Mouse (Mus musculus) forebrain, embryonic 11.5 days (tissue): ENCODE measurements around the gene Rara. TPM values are rescaled to one million over a fixed set of nuclear protein-coding genes. Genes with fewer than 3 reads are reported as not detected.

ENCODE experiments used
- ATAC-seq: fragments of 200-750 bp; cut with Nextera tagmentation; replicated peaks from 2 replicates; pipeline ENCODE4 v1.8.0; 2017; ENCODE audit warnings: moderate TSS enrichment; ENCODE audit not compliant: low FRiP score
- DNase-seq: peaks from one replicate; pipeline ENCODE4 v3.0.0-alpha.2; 2017; ENCODE audit warnings: low spot score
- H3K27ac ChIP-seq: fragments of 300-500 bp; sonication (generic); 2 replicates; pipeline ENCODE4 v1.5.1; 2014; ENCODE audit warnings: low read depth, low read length
- H3K27me3 ChIP-seq: fragments of 300-500 bp; sonication (generic); 2 replicates; pipeline ENCODE4 v1.6.1; 2014; ENCODE audit warnings: mild to moderate bottlenecking, low read length, mixed read lengths; ENCODE audit not compliant: control insufficient read depth, insufficient read depth
- H3K36me3 ChIP-seq: fragments of 300-500 bp; sonication (generic); 2 replicates; pipeline ENCODE4 v1.6.1; 2014; ENCODE audit warnings: mild to moderate bottlenecking, low read length, moderate library complexity, mixed read lengths; ENCODE audit not compliant: control insufficient read depth, insufficient read depth
- H3K4me1 ChIP-seq: fragments of 300-500 bp; sonication (generic); replicated peaks from 2 replicates; pipeline ENCODE4 v1.6.1; 2014; ENCODE audit warnings: low read length, mixed read lengths; ENCODE audit not compliant: control insufficient read depth, insufficient read depth
- H3K4me2 ChIP-seq: fragments of 300-500 bp; sonication (generic); 2 replicates; pipeline ENCODE4 v1.6.1; 2014; ENCODE audit warnings: low read depth, mild to moderate bottlenecking, low read length, moderate library complexity, mixed read lengths; ENCODE audit not compliant: severe bottlenecking
- H3K4me3 ChIP-seq: fragments of 300-500 bp; sonication (generic); 2 replicates; pipeline ENCODE4 v1.5.1; 2014; ENCODE audit warnings: low read depth, low read length
- H3K9ac ChIP-seq: fragments of 300-500 bp; sonication (generic); 2 replicates; pipeline ENCODE4 v1.6.1; 2014; ENCODE audit warnings: low read length
- H3K9me3 ChIP-seq: fragments of 300-500 bp; sonication (generic); 2 replicates; pipeline ENCODE4 v1.6.1; 2016; ENCODE audit warnings: low read length, mixed read lengths; ENCODE audit not compliant: control insufficient read depth
- WGBS: fragments of 180-500 bp; shearing (Covaris S2); extraction: QIAGEN DNeasy Blood & Tissue Kit; methylation state at CpG from one replicate; pipeline ENCODE4 v1.1.7; 2014; 5-methylcytosine and 5-hydroxymethylcytosine counted together
- polyA plus RNA-seq: library from polyadenylated mRNA; unstranded; fragments of >200 nt; fragmentation: Nextera tagmentation; extraction: Ambion mirVana; gene quantifications from 2 replicates; pipeline ENCODE4 v1.2.1, GENCODE M21; 2014

Gene Rara
- polyA plus RNA-seq, 1 experiment from 2014 or later, result 23.3 TPM

DNA sequence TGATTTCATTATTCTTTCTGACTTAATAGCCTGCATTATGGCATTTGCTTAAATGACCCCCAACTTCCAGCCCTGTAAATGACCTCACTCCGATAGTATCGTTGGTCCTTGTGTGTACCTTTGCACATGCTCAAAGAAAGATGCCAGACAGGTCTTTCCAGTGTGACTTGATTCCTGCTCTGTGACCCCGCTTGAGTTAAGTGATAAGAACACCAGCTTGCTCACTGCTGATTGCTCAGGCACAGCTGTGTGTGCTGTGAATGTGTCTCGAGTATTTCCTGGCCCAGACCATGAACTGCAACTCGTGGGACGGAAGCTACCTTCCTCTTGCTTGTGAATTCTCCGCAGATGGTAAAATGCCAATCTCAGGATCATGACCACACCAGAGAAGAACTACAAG, 22.6 kb upstream of the Rara start:
- H3K4me1 ChIP-seq, result peaks cover 16% of the 10 kb centered on the region

DNA sequence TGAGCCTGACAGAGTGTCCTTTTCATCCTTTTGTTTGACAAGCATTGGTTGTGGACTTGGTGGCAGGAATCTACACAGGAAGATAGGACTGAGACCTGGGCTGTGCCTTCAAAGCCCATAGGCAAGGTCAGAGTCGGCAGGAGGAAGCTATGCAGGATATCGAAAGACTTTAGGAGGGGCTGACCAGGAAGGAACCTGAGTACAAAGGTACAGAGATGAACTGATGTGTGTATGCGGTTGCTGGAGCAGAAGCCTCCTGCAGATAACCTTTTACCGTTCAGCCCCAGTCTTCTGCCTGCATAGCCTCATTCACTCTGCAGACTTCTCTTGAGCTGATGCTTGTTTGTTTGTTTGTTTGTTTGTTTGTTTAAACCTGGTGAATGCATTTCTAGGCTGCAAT, 22.0 kb upstream of the Rara start:
- ATAC-seq (no peak), DNase-seq (no peak)
- H3K4me3 ChIP-seq, result no peak overlapping the region
- no peak overlapping the region for H3K27ac ChIP-seq
- H3K4me1 ChIP-seq, result peaks cover 16% of the 10 kb centered on the region
- H3K36me3 ChIP-seq, result no peaks in the 10 kb centered on the region; the same call in 1 of the 2 replicates
- no peak overlapping the region for H3K4me2 ChIP-seq
- H3K9me3 ChIP-seq, result no peaks in the 10 kb centered on the region
- WGBS, result 95% methylated on average over 4 of the region's 4 CpGs
- no peak overlapping the region for H3K9ac ChIP-seq
- H3K27me3 ChIP-seq, result no peaks in the 10 kb centered on the region

More for the DNA sequence above, 22.6 kb upstream of the Rara start:
- H3K9me3 ChIP-seq, result no peaks in the 10 kb centered on the region
- no peak overlapping the region for H3K4me2 ChIP-seq
- DNase-seq, result no peak
- H3K27me3 ChIP-seq, result no peaks in the 10 kb centered on the region
- no peak overlapping the region for H3K4me3 ChIP-seq
- WGBS, result 91% methylated on average over 7 of the region's 7 CpGs
- no peaks in the 10 kb centered on the region for H3K36me3 ChIP-seq
- ATAC-seq, result no peak
- H3K27ac ChIP-seq, result no peak overlapping the region
- no peak overlapping the region for H3K9ac ChIP-seq

DNA sequence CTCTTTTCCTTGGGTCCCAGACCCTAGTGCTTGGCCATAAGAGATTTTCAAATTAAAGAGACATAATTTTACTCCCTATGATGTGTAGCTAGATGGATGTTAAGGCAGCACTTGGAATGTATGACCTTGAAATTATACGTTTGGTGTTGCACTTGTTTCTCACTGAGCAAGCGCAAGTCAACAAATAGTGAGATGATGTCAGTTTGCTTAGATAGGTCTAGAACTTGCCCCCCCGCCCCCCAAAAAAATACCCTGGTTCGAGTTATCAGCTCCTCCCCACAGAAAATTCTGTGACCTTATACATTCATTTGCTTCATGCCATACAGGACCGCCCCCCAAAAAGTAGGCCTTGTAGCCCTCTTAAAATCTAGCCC, 20.6 kb upstream of the Rara start:
- ATAC-seq (no peak; the same call in 1 of the 2 replicates), DNase-seq (no peak)
- peak overlapping the region; percentile 45; the same call in 1 of the 2 replicates for H3K9ac ChIP-seq
- H3K27ac ChIP-seq, result no peak overlapping the region
- no peaks in the 10 kb centered on the region; the same call in 1 of the 2 replicates for H3K36me3 ChIP-seq
- WGBS, result 62% methylated on average over 5 of the region's 5 CpGs
- H3K4me1 ChIP-seq, result peaks cover 18% of the 10 kb centered on the region
- peak overlapping the region; percentile 56 for H3K4me2 ChIP-seq
- H3K27me3 ChIP-seq, result no peaks in the 10 kb centered on the region
- no peaks in the 10 kb centered on the region for H3K9me3 ChIP-seq
- H3K4me3 ChIP-seq, result peak overlapping the region; percentile 44; the same call in 1 of the 2 replicates

DNA sequence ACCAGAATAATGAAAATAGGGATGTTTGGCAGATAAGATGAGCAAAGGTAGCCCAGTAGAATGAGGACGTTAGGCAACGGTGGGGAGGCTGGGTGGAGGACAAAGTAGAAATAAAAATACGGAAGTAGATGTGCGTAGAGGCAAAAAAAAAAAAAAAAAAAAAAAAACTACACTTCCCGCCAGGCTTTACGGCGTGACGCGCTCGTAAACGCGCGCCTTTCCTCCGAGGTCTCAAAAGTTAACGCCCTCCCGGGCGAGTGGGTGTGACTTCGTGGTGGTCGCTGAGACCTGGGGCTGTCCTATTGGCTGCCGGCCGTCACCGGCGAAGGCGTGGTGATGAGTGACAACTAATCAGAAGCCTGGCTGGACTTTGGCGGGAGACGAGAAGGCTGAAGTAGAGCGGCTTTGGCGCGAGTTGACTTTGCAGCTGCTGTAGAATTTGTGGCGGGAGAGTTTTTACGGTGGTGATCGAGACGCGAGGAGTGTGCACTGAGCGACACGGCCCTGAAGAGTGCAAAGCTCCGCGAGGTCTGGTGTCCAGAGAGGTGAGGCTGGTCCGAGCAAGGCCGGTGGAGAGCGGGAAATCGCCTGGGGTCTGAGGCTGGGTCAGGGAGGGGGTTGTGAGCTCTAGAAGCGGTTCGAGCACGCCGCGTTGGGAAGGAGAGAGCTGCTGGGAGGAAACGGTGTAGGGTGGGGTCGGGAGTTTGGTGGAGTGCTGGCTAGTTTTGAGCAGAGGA, 20.0 kb upstream of the Rara start, which contains the start of gene Cdc6:
Cdc6 (plus strand) TSS at position 365 of the 737 bp plus-strand sequence.
- H3K36me3 ChIP-seq, result no peaks in the 10 kb centered on the region; the same call in 1 of the 2 replicates
- peaks cover 13% of the 10 kb centered on the region for H3K4me1 ChIP-seq
- H3K9me3 ChIP-seq, result no peaks in the 10 kb centered on the region
- DNase-seq (peak; percentile 97), ATAC-seq (peak; percentile 97)
- 0 out of 2 replicates have a peak within 1 kb of the TSS, but pooled peaks have one; percentile 14 for H3K27ac ChIP-seq
- no peaks in the 10 kb centered on the region for H3K27me3 ChIP-seq
- under 1% methylated on average over 49 of the region's 49 CpGs for WGBS
- peak within 1 kb of the TSS; percentile 74 for H3K4me2 ChIP-seq
- peak within 1 kb of the TSS; percentile 44 for H3K4me3 ChIP-seq
- H3K9ac ChIP-seq, result peak within 1 kb of the TSS; percentile 62

DNA sequence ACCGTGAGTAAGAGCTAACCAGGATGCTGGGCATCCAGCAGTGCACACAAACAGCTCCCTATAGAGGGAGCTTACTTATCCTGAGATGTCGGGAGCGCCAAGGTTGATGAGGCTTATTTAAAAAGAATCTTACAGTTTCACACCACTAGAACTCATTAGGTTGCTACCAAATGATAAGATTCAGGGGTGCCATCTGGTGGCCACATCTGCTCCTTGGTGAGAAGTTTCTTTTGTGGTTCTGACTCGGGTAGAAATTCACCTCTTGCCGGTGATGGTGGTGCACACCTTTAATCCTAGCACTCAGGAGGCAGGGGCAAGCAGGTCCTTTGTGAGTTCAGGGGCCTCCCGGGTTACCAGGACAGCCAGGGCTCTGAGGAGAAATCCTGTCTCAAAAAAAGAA, 18.0 kb upstream of the Rara start:
- no peaks in the 10 kb centered on the region; the same call in 1 of the 2 replicates for H3K36me3 ChIP-seq
- no peak for DNase-seq
- no peak overlapping the region for H3K9ac ChIP-seq
- WGBS, result 56% methylated on average over 6 of the region's 6 CpGs
- H3K27ac ChIP-seq, result no peak overlapping the region
- 0 out of 2 replicates have a peak overlapping the region, but pooled peaks have one; percentile 0 for H3K4me3 ChIP-seq
- ATAC-seq, result no peak
- H3K9me3 ChIP-seq, result no peaks in the 10 kb centered on the region
- peak overlapping the region; percentile 74; the same call in 1 of the 2 replicates for H3K4me2 ChIP-seq
- H3K27me3 ChIP-seq, result no peaks in the 10 kb centered on the region
- H3K4me1 ChIP-seq, result peaks cover 2% of the 10 kb centered on the region; the same call in 1 of the 2 replicates

DNA sequence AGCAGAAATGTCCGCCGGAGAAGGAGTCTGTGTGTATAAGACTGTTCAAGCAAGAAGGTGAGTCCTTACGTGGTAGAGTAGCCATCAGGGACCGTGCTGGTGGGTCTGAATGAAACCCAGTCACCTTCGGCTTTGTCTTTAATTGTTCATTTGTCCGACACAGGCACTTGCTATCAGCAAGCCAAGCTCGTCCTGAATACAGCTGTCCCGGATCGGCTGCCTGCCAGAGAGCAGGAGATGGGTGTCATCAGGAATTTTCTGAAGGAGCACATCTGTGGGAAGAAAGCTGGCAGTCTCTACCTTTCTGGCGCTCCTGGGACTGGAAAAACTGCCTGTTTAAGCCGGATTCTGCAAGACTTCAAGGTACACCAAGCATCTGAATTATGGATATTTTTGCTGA, 17.2 kb upstream of the Rara start:
- Histone ChIP-seq H3K36me3 (no peaks in the 10 kb centered on the region; the same call in 1 of the 2 replicates), H3K27ac (no peak overlapping the region), H3K9ac (no peak overlapping the region), H3K4me1 (peaks cover 2% of the 10 kb centered on the region; the same call in 1 of the 2 replicates), H3K27me3 (no peaks in the 10 kb centered on the region), H3K4me2 (no peak overlapping the region), H3K9me3 (no peaks in the 10 kb centered on the region), H3K4me3 (no peak overlapping the region)
- no peak for ATAC-seq
- no peak for DNase-seq
- WGBS, result 93% methylated on average over 11 of the region's 11 CpGs

DNA sequence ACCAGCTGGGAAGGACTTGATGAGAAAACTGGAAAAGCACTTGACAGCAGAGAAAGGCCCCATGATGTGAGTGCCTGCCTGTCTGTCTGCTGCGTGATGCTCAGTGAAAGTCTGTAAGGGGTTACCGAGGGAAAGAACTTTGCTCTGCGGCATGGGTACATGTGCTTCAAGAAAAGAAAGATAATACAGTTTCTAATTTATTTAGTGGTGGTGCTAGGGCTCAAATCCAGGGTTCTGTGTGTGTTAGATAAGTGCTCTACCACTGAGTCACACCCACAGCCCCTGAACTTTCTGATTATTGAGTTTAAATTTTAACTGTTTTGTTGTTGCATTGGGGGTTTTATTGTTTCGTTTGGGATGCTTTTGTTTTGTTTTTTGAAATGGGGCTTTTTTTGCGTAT, 16.1 kb upstream of the Rara start:
- H3K4me2 ChIP-seq, result no peak overlapping the region
- H3K4me3 ChIP-seq, result no peak overlapping the region
- DNase-seq, result no peak
- no peaks in the 10 kb centered on the region for H3K27me3 ChIP-seq
- no peak overlapping the region for H3K9ac ChIP-seq
- H3K27ac ChIP-seq, result no peak overlapping the region
- WGBS, result 91% methylated on average over 5 of the region's 5 CpGs
- no peak for ATAC-seq
- H3K36me3 ChIP-seq, result no peaks in the 10 kb centered on the region; the same call in 1 of the 2 replicates
- H3K4me1 ChIP-seq, result peaks cover 2% of the 10 kb centered on the region; the same call in 1 of the 2 replicates
- H3K9me3 ChIP-seq, result no peaks in the 10 kb centered on the region

DNA sequence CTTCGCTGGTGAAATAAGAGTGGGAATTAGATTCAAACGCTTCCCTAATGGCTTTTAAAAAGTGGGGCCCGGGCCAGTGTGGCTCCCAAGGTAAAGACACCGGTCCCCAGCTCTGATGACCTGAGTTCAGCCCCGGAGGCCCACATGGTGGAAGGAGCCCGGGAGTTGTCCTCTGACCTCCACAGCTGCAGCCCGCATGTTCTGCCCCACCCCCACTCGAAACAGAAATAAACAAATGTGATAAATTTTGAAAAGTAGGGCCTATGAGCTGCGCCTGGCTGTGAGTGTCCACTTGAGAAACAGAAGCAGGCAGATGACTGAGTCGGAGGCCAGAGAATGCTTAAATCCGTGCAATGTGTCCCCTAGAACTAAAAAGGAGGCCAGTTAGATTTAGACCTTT, 13.4 kb upstream of the Rara start:
- 85% methylated on average over 11 of the region's 11 CpGs for WGBS

More for the DNA sequence above, 13.4 kb upstream of the Rara start:
- Histone ChIP-seq H3K9ac (no peak overlapping the region), H3K27ac (no peak overlapping the region), H3K36me3 (no peaks in the 10 kb centered on the region; the same call in 1 of the 2 replicates), H3K4me2 (no peak overlapping the region), H3K27me3 (no peaks in the 10 kb centered on the region), H3K9me3 (no peaks in the 10 kb centered on the region), H3K4me1 (peaks cover 2% of the 10 kb centered on the region; the same call in 1 of the 2 replicates), H3K4me3 (no peak overlapping the region)
- no peak for ATAC-seq
- DNase-seq, result no peak
